Mouse (Mus musculus) hindbrain, embryonic 12.5 days (tissue): ENCODE measurements around the gene Gng12. TPM values are rescaled to one million over a fixed set of nuclear protein-coding genes. Genes with fewer than 3 reads are reported as not detected.

ENCODE experiments used
- ATAC-seq: fragments of 200-750 bp; cut with Nextera tagmentation; 2 replicates; pipeline ENCODE4 v1.8.0; 2017; ENCODE audit warnings: moderate TSS enrichment; ENCODE audit not compliant: low FRiP score
- H3K27ac ChIP-seq: fragments of 300-500 bp; sonication (generic); 2 replicates; pipeline ENCODE4 v1.5.1; 2016; ENCODE audit warnings: mild to moderate bottlenecking
- H3K27me3 ChIP-seq: fragments of 300-500 bp; sonication (generic); 2 replicates; pipeline ENCODE4 v1.6.1; 2016; ENCODE audit warnings: mild to moderate bottlenecking
- H3K36me3 ChIP-seq: fragments of 300-500 bp; sonication (generic); 2 replicates; pipeline ENCODE4 v1.6.1; 2016; ENCODE audit warnings: mild to moderate bottlenecking
- H3K4me1 ChIP-seq: fragments of 300-500 bp; sonication (generic); 2 replicates; pipeline ENCODE4 v1.6.1; 2016
- H3K4me2 ChIP-seq: fragments of 300-500 bp; sonication (generic); replicated peaks from 2 replicates; pipeline ENCODE4 v1.6.1; 2016; ENCODE audit warnings: mild to moderate bottlenecking
- H3K4me3 ChIP-seq: fragments of 300-500 bp; sonication (generic); 2 replicates; pipeline ENCODE4 v1.5.1; 2016; ENCODE audit warnings: mild to moderate bottlenecking
- H3K9ac ChIP-seq: fragments of 300-500 bp; sonication (generic); 2 replicates; pipeline ENCODE4 v1.6.1; 2016; ENCODE audit warnings: mild to moderate bottlenecking, moderate library complexity
- H3K9me3 ChIP-seq: fragments of 300-500 bp; sonication (generic); replicated peaks from 2 replicates; pipeline ENCODE4 v1.6.1; 2016; ENCODE audit warnings: mild to moderate bottlenecking
- WGBS: fragments of 180-500 bp; shearing (Covaris S2); methylation state at CpG from one replicate; pipeline ENCODE4 v1.1.7; 2016; 5-methylcytosine and 5-hydroxymethylcytosine counted together
- polyA plus RNA-seq: library from polyadenylated mRNA; unstranded; fragments of >200 nt; fragmentation: Nextera tagmentation; extraction: Ambion mirVana; gene quantifications from 2 replicates; pipeline ENCODE4 v1.2.1, GENCODE M21; 2016

Gng12 gene
- polyA plus RNA-seq, 1 experiment from 2014 or later: 44.1 TPM

- H3K36me3 ChIP-seq: no peaks in the 10 kb centered on the region
- WGBS: 84% methylated on average over 12 of the region's 12 CpGs
- H3K9ac ChIP-seq: no peak overlapping the region
- no peaks in the 10 kb centered on the region for H3K27me3 ChIP-seq
- ATAC-seq: no peak
- H3K4me2 ChIP-seq: no peak overlapping the region
- H3K4me3 ChIP-seq: no peak overlapping the region
- no peaks in the 10 kb centered on the region for H3K4me1 ChIP-seq
- H3K9me3 ChIP-seq: no peaks in the 10 kb centered on the region
- no peak overlapping the region for H3K27ac ChIP-seq
Measured at GRCm38 (mm10) chr6:66986063-66986462, 89.9 kb downstream of the Gng12 start.

- no peak overlapping the region for H3K4me3 ChIP-seq
- no peak overlapping the region for H3K4me2 ChIP-seq
- H3K27ac ChIP-seq: no peak overlapping the region
- WGBS: 72% methylated on average over 3 of the region's 3 CpGs
- H3K9me3 ChIP-seq: no peaks in the 10 kb centered on the region
- H3K4me1 ChIP-seq: no peaks in the 10 kb centered on the region
- no peaks in the 10 kb centered on the region for H3K27me3 ChIP-seq
- ATAC-seq: no peak
- H3K9ac ChIP-seq: no peak overlapping the region
- no peaks in the 10 kb centered on the region for H3K36me3 ChIP-seq
Measured at GRCm38 (mm10) chr6:66987643-66988042, 91.4 kb downstream of the Gng12 start.

GRCm38 (mm10) chr6:66988363-66988762, 92.2 kb downstream of the Gng12 start:
- H3K4me3 ChIP-seq: no peak overlapping the region
- no peaks in the 10 kb centered on the region for H3K27me3 ChIP-seq
- WGBS: 83% methylated on average over 9 of the region's 9 CpGs

DNA sequence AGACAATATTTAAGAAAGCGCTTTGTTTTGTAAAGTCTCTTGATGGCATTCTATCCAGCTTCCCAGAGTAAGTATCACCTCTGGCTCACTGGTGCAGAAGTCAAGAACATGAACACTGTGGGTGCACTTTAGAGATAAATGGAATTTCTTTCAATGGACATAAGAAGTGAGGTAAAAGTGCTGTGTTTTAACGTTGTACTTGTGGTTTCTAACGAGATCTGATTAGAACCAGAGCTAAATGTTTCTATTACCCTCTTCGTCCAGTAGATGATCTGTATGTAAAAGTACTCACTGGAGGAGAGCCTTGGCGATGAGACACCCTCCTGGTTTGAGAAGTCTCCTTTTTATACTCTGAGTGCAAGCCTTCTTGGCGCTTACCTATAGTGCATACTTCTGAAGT, 92.8 kb downstream of the Gng12 start:
- no peak overlapping the region for H3K9ac ChIP-seq
- H3K9me3 ChIP-seq: no peaks in the 10 kb centered on the region
- H3K27ac ChIP-seq: no peak overlapping the region
- no peak overlapping the region for H3K4me3 ChIP-seq
- WGBS: 91% methylated on average over 6 of the region's 6 CpGs
- ATAC-seq: no peak
- H3K4me1 ChIP-seq: no peaks in the 10 kb centered on the region
- no peak overlapping the region for H3K4me2 ChIP-seq
- no peaks in the 10 kb centered on the region for H3K27me3 ChIP-seq
- no peaks in the 10 kb centered on the region for H3K36me3 ChIP-seq

More at GRCm38 (mm10) chr6:66988363-66988762, 92.2 kb downstream of the Gng12 start:
- Histone ChIP-seq H3K9ac (no peak overlapping the region), H3K4me2 (no peak overlapping the region), H3K9me3 (no peaks in the 10 kb centered on the region), H3K36me3 (no peaks in the 10 kb centered on the region), H3K4me1 (no peaks in the 10 kb centered on the region), H3K27ac (no peak overlapping the region)
- no peak for ATAC-seq

DNA sequence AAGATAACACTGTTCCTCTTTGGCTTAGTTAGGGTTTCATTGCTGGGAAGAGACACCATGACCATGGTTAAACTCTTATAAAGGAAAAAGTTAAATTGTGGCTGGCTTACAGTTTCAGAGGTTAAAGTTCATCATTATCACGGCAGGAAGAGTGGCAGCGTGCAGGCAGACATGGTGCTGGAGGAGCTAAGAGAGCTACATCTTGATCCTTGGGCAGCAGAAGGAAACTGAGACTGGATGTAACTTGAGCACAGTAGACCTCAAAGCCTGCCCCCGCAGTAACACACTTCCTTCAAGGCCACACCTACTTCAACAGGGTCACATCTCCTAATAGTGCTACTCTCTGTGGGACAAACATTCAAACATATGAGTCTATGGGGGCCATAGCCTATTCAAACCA, 93.3 kb downstream of the Gng12 start:
- no peak overlapping the region for H3K27ac ChIP-seq
- no peak overlapping the region for H3K4me3 ChIP-seq
- H3K9ac ChIP-seq: no peak overlapping the region
- H3K36me3 ChIP-seq: no peaks in the 10 kb centered on the region
- 78% methylated on average over 3 of the region's 3 CpGs for WGBS
- no peaks in the 10 kb centered on the region for H3K4me1 ChIP-seq
- no peak for ATAC-seq
- H3K9me3 ChIP-seq: no peaks in the 10 kb centered on the region
- no peak overlapping the region for H3K4me2 ChIP-seq
- H3K27me3 ChIP-seq: no peaks in the 10 kb centered on the region

DNA sequence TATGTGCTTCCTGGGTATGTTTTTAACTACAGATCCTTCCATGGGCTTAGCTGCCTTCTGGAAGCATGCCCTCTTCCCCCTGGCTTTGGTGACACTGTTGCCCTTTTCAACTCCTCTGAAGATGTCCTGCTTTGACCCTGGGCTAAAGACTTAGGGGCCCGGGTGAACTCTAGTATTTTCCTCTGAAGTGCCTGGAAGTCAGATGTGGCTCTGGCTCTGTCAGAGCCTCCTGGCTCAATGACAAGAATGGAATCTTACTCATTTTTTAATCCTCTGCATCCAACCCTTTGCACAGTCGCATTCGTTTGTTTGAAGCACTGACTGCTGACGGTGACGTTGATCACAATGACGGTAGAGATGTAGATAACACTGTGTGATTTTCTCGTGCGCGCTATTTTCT, 96.0 kb downstream of the Gng12 start:
- ATAC-seq: no peak

DNA sequence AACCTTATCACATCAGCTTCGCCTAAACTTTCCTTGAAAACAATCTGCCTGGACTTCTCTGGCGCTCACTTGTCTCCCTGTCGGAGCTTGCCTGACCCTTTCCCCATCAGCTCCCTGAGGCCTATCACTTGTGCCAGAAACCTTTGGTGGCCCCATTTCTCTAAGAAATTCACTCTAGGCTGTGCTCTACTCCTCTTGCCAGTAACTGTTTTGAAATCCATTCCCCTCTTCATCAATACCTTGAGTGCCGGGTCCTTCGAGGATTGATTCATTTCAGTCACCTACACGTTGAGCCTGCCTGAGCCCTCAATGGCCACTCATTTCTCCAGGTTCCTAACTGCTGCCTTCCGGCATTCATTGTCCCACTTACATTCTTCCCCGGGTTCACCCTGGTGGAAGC, 96.6 kb downstream of the Gng12 start:
- no peaks in the 10 kb centered on the region for H3K27me3 ChIP-seq

More for the DNA sequence above, 96.0 kb downstream of the Gng12 start:
- 89% methylated on average over 9 of the region's 9 CpGs for WGBS
- Histone ChIP-seq H3K9me3 (no peaks in the 10 kb centered on the region), H3K4me2 (no peak overlapping the region), H3K4me3 (no peak overlapping the region), H3K27ac (no peak overlapping the region), H3K9ac (no peak overlapping the region), H3K4me1 (no peaks in the 10 kb centered on the region), H3K27me3 (no peaks in the 10 kb centered on the region), H3K36me3 (no peaks in the 10 kb centered on the region)

DNA sequence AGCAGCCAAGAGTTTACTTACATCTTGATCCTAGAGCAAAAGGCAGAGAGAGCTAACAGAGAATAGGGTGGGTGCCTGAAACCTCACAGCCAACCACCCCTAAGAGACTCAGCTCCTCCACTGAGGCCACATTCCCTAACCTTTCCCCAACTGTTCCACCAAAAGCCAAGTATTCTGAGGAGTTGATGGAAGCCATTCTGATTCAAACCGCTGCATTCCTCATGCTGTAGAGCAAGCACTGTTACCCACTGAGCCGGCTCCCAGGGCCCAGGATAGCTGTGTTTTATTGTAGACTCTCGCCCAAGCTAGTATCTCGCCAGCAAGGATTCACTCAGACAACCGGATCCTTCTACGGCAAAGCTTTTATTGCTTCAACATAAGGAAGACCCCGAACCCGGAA, 98.8 kb downstream of the Gng12 start:
- Histone ChIP-seq H3K4me1 (no peaks in the 10 kb centered on the region), H3K36me3 (no peaks in the 10 kb centered on the region), H3K27ac (no peak overlapping the region), H3K4me2 (no peak overlapping the region), H3K4me3 (no peak overlapping the region), H3K9me3 (no peaks in the 10 kb centered on the region), H3K9ac (no peak overlapping the region), H3K27me3 (no peaks in the 10 kb centered on the region)
- WGBS: 93% methylated on average over 8 of the region's 8 CpGs
- no peak for ATAC-seq

More for the DNA sequence above, 96.6 kb downstream of the Gng12 start:
- Histone ChIP-seq H3K9me3 (no peaks in the 10 kb centered on the region), H3K4me3 (no peak overlapping the region), H3K36me3 (no peaks in the 10 kb centered on the region), H3K4me1 (no peaks in the 10 kb centered on the region), H3K4me2 (no peak overlapping the region), H3K27ac (no peak overlapping the region), H3K9ac (no peak overlapping the region)
- WGBS: 86% methylated on average over 8 of the region's 8 CpGs
- ATAC-seq: no peak

GRCm38 (mm10) chr6:66995825-66996224, 99.6 kb downstream of the Gng12 start:
- ATAC-seq: no peak
- no peaks in the 10 kb centered on the region for H3K9me3 ChIP-seq
- no peak overlapping the region for H3K27ac ChIP-seq
- no peaks in the 10 kb centered on the region for H3K27me3 ChIP-seq
- H3K4me2 ChIP-seq: no peak overlapping the region
- H3K36me3 ChIP-seq: no peaks in the 10 kb centered on the region
- H3K4me3 ChIP-seq: no peak overlapping the region
- 97% methylated on average over 1 of the region's 1 CpGs for WGBS
- H3K4me1 ChIP-seq: no peaks in the 10 kb centered on the region
- H3K9ac ChIP-seq: no peak overlapping the region

DNA sequence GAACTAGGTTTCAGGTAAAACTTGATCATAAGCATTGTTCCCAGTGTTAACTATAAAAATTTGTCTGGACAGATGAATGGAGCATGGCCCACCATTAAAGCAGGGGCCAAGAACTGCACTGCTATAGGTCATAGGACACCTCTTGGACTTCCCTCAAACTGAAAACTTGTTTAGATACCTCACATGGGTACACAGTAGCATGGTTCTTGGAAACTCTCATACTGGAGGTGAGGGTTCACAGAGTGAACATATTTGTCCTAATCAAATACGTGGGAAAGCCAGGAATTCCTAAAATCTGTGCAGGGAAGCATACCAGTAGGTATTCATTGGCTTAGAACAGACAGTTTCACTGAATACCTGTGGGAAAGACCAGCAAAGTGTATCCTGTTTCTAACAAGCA, 100.1 kb downstream of the Gng12 start:
- Histone ChIP-seq H3K36me3 (no peaks in the 10 kb centered on the region), H3K4me1 (no peaks in the 10 kb centered on the region), H3K27me3 (no peaks in the 10 kb centered on the region), H3K27ac (no peak overlapping the region), H3K9me3 (no peaks in the 10 kb centered on the region), H3K4me3 (no peak overlapping the region), H3K9ac (no peak overlapping the region), H3K4me2 (no peak overlapping the region)
- WGBS: 91% methylated on average over 1 of the region's 1 CpGs
- no peak for ATAC-seq

GRCm38 (mm10) chr6:66998645-66999044, 102.4 kb downstream of the Gng12 start:
- ATAC-seq: no peak
- H3K4me2 ChIP-seq: no peak overlapping the region
- H3K4me3 ChIP-seq: no peak overlapping the region
- no peaks in the 10 kb centered on the region for H3K36me3 ChIP-seq
- no peaks in the 10 kb centered on the region for H3K27me3 ChIP-seq
- 96% methylated on average over 2 of the region's 2 CpGs for WGBS
- H3K9me3 ChIP-seq: no peaks in the 10 kb centered on the region
- no peak overlapping the region for H3K27ac ChIP-seq
- H3K9ac ChIP-seq: no peak overlapping the region
- no peaks in the 10 kb centered on the region for H3K4me1 ChIP-seq

GRCm38 (mm10) chr6:66999800-67000199, 103.6 kb downstream of the Gng12 start:
- Histone ChIP-seq H3K27ac (no peak overlapping the region), H3K4me1 (no peaks in the 10 kb centered on the region), H3K27me3 (no peaks in the 10 kb centered on the region), H3K36me3 (no peaks in the 10 kb centered on the region), H3K4me3 (no peak overlapping the region), H3K9me3 (no peaks in the 10 kb centered on the region), H3K4me2 (no peak overlapping the region), H3K9ac (no peak overlapping the region)
- ATAC-seq: no peak

GRCm38 (mm10) chr6:67009888-67010287, 113.7 kb downstream of the Gng12 start:
- Histone ChIP-seq H3K27ac (no peak overlapping the region), H3K36me3 (no peaks in the 10 kb centered on the region), H3K9ac (no peak overlapping the region), H3K4me1 (peaks cover 5% of the 10 kb centered on the region; the same call in 1 of the 2 replicates), H3K4me3 (no peak overlapping the region), H3K9me3 (no peaks in the 10 kb centered on the region), H3K4me2 (no peak overlapping the region), H3K27me3 (no peaks in the 10 kb centered on the region)
- ATAC-seq: no peak
- 91% methylated on average over 3 of the region's 3 CpGs for WGBS
